ENCODE assay signal across 8 mouse cellular contexts in genomic region chr9:58247064-58247759, GRCm38 (mm10). TPM values are rescaled to one million over a fixed set of nuclear protein-coding genes. Genes with fewer than 3 reads are reported as not detected.
A peak's percentile ranks its signal among the peaks of the same experiment; 100 is the strongest.
DNase-seq lines count a peak whose midpoint lies in the region; ATAC-seq and TF ChIP-seq lines count a peak whose summit lies in the region.

No protein-coding gene starts in this region.

- no peak overlapping the region for H3K27ac ChIP-seq in cortical plate, adult 2 months (ENCODE audit: insufficient read depth, low read length)

- peak; percentile 92 for DNase-seq in ZHBTc4 (ENCODE audit: low read depth, low spot score)
- DNase-seq in gastrocnemius, adult 8-10 months (ENCODE audit: low spot score in 2 of 2), result peak; percentile 39 to 63
- peak; percentile 86 for DNase-seq in induced T-regulatory cell, adult 2 months (ENCODE audit: low read depth)
- peak; percentile 66 to 69 for DNase-seq in left cerebral cortex, adult 8-10 months (ENCODE audit: low spot score in 2 of 2)
- peak; percentile 86 to 88 for DNase-seq in right cerebral cortex, postnatal 10 days (ENCODE audit: low spot score in 2 of 2)
- DNase-seq in urinary bladder, postnatal 14 days (ENCODE audit: low spot score), result peak; percentile 86

- no peak overlapping the region for H3K4me3 ChIP-seq in cortical plate, adult 2 months (ENCODE audit: insufficient read depth, low read length)

- TF ChIP-seq POLR2A in cortical plate, adult 2 months (IDR thresholded peaks at IDR 0.05; ENCODE audit: extremely low read depth, insufficient read depth, low read length), result 0 out of 2 replicates have a peak, but pooled peaks have one; percentile 14

- peak; percentile 66 for TF ChIP-seq CTCF in cortical plate, adult 2 months (IDR thresholded peaks at IDR 0.05; ENCODE audit: extremely low read depth, insufficient read depth, low read length)

- ATAC-seq in megakaryocyte, adult 5-6 weeks (ENCODE audit: poor library complexity, severe bottlenecking), result peak; percentile 81

- H3K4me1 ChIP-seq in cortical plate, adult 2 months (ENCODE audit: control insufficient read depth, insufficient read depth, low read length), result peaks cover 5% of the 10 kb centered on the region

RNA-seq across cellular contexts. Expression of gene Pml, which starts 2.4 kb away (rescaled TPM):
- polyA plus RNA-seq in cortical plate, adult 2 months (2012; rRNA removed), result 10.4 and 11.0 TPM in 2 replicates
- 1 to 10 TPM; 2.5 to 4.5 (median 3.1) TPM for total RNA-seq in gastrocnemius, adult 8-10 months (2022)
- 10 to 100 TPM; 15.3 to 20.3 (median 17.5) TPM for total RNA-seq in left cerebral cortex, adult 8-10 months (2022)
- total RNA-seq in megakaryocyte, adult 5-6 weeks (2015), result 37.7 and 41.3 TPM in 2 replicates
- 15.5 and 17.4 TPM in 2 replicates for total RNA-seq in megakaryocyte, adult 5-6 weeks (2017)

RNA-seq across cellular contexts. Expression of gene Stoml1, which starts 5.8 kb away (rescaled TPM):
- 123 and 124 TPM in 2 replicates for polyA plus RNA-seq in cortical plate, adult 2 months (2012; rRNA removed)
- 10 to 100 TPM in 2 of 4 experiments, 1 to 10 TPM in 2; 8.6 to 10.8 (median 9.8) TPM for total RNA-seq in gastrocnemius, adult 8-10 months (2022)
- 10 to 100 TPM; 65.6 to 69.4 (median 67.4) TPM for total RNA-seq in left cerebral cortex, adult 8-10 months (2022)
- 5.8 and 6.1 TPM in 2 replicates for total RNA-seq in megakaryocyte, adult 5-6 weeks (2015)
- 9.4 and 11.9 TPM in 2 replicates for total RNA-seq in megakaryocyte, adult 5-6 weeks (2017)

RNA-seq across cellular contexts. Expression of gene Islr2, which starts 43.1 kb away (rescaled TPM):
- polyA plus RNA-seq in cortical plate, adult 2 months (2012; rRNA removed), result 28.3 TPM in 2 replicates
- 1 to 10 TPM; 1.4 to 2.9 (median 1.8) TPM for total RNA-seq in gastrocnemius, adult 8-10 months (2022)
- 10 to 100 TPM; 63.9 to 73.8 (median 69.4) TPM for total RNA-seq in left cerebral cortex, adult 8-10 months (2022)
- total RNA-seq in megakaryocyte, adult 5-6 weeks (2015), result not detected in 2 replicates
- total RNA-seq in megakaryocyte, adult 5-6 weeks (2017), result not detected in 2 replicates

RNA-seq across cellular contexts. Expression of gene Islr, which starts 43.1 kb away (rescaled TPM):
- polyA plus RNA-seq in cortical plate, adult 2 months (2012; rRNA removed), result 27.4 and 34.0 TPM in 2 replicates
- total RNA-seq in gastrocnemius, adult 8-10 months (2022), result 10 to 100 TPM in 3 of 4 experiments, 1 to 10 TPM in 1; 9.8 to 15.7 (median 13.1) TPM
- 10 to 100 TPM; 14.8 to 23.4 (median 18.9) TPM for total RNA-seq in left cerebral cortex, adult 8-10 months (2022)
- total RNA-seq in megakaryocyte, adult 5-6 weeks (2015), result 0.16 and 0.33 TPM in 2 replicates
- not detected in 2 replicates for total RNA-seq in megakaryocyte, adult 5-6 weeks (2017)

Comparison
In these comparisons a context has a peak if more than half of its experiments do, and no peak if none do; other contexts are left out.
1. RNA of gene Stoml1, which starts 5.8 kb away (total RNA-seq): 65.6 to 69.4 TPM in left cerebral cortex, adult 8-10 months; 5.8 to 11.9 TPM in megakaryocyte, adult 5-6 weeks and 8.6 to 10.8 TPM in gastrocnemius, adult 8-10 months; every median in the first group is over 4 times any median in the second.
2. RNA of gene Islr2, which starts 43.1 kb away (total RNA-seq): 63.9 to 73.8 TPM in left cerebral cortex, adult 8-10 months; 1.4 to 2.9 TPM in gastrocnemius, adult 8-10 months and not detected in megakaryocyte, adult 5-6 weeks; every median in the first group is over 10 times any median in the second.
3. Peak in every context shown above with its lines, with median percentiles within 50 percentile points of each other: DNase-seq.